Comparison of ENCODE assay signal across 24 mouse cellular contexts in genomic region chr8:124526261-124526660, GRCm38 (mm10). TPM values are rescaled to one million over a fixed set of nuclear protein-coding genes. Genes with fewer than 3 reads are reported as not detected.
"Had no signal": no experiment of that assay in that cellular context is flagged by ENCODE, and none has a peak within 500 bp of the region (broad histone marks: within the 10 kb centered on the region; RNA-seq: fewer than 3 reads in every experiment).

No protein-coding gene starts in this region.

- H3K27ac ChIP-seq: kidney, postnatal 0 days; layer of hippocampus, adult 2 months; limb, embryonic 10.5 days; limb, embryonic 13.5 days; liver, embryonic 12.5 days; liver, embryonic 15.5 days; macrophage; midbrain, embryonic 12.5 days; midbrain, embryonic 15.5 days; neural tube, embryonic 12.5 days; neural tube, embryonic 15.5 days; stomach, postnatal 0 days had no signal

- H3K9ac ChIP-seq: limb, embryonic 13.5 days; liver, embryonic 12.5 days; liver, embryonic 15.5 days; lung, embryonic 14.5 days; midbrain, embryonic 12.5 days; midbrain, embryonic 15.5 days; neural tube, embryonic 12.5 days; neural tube, embryonic 15.5 days had no signal

- H3K27me3 ChIP-seq: limb, embryonic 13.5 days; liver, embryonic 12.5 days; liver, embryonic 15.5 days; midbrain, embryonic 12.5 days; midbrain, embryonic 15.5 days; neural tube, embryonic 12.5 days; neural tube, embryonic 15.5 days had no signal

- DNase-seq: kidney, adult 2 months; layer of hippocampus, adult 9-11 months; liver; lung, embryonic 14.5 days; right cerebral cortex, adult 18-20 months; right cerebral cortex, postnatal 14 days; right cerebral cortex, postnatal 4 days; thymus, adult 2 months; thymus, postnatal 14 days; thymus, postnatal 4 days had no signal

- H3K4me3 ChIP-seq: layer of hippocampus, adult 2 months; limb, embryonic 10.5 days; limb, embryonic 13.5 days; liver, embryonic 12.5 days; liver, embryonic 15.5 days; midbrain, embryonic 12.5 days; midbrain, embryonic 15.5 days; neural tube, embryonic 12.5 days; neural tube, embryonic 15.5 days had no signal

RNA-seq across cellular contexts. Expression of gene Agt, which starts 43.2 kb away (rescaled TPM):
- polyA plus RNA-seq: limb, embryonic 10.5 days; macrophage had no signal

RNA-seq across cellular contexts. Expression of gene Capn9, which starts 49.6 kb away (rescaled TPM):
- total RNA-seq: left cerebral cortex, adult 18-20 months; megakaryocyte, adult 5-6 weeks had no signal
- polyA plus RNA-seq: kidney, adult 2 months; limb, embryonic 10.5 days; limb, embryonic 13.5 days; macrophage; midbrain, embryonic 15.5 days; neural tube, embryonic 12.5 days had no signal
